Mouse (Mus musculus): ENCODE measurements around the gene Gm43302. TPM values are rescaled to one million over a fixed set of nuclear protein-coding genes. Genes with fewer than 3 reads are reported as not detected.
"Not testable (repeated sequence)": the region's sequence is repeated elsewhere in the genome, so short reads cannot be mapped to it uniquely, and the experiment has no call there.

Gm43302 gene
- polyA plus RNA-seq (2011; ENCODE audit: insufficient read depth, insufficient read length, low read depth, missing spikeins) = not detected in 2 replicates

- not testable (repeated sequence) for H3K4me3 ChIP-seq (ENCODE audit: low read depth, low read length); H3K4me1 ChIP-seq (ENCODE audit: control insufficient read depth, insufficient read depth, low read length); H3K9ac ChIP-seq (ENCODE audit: low read depth, poor library complexity, severe bottlenecking); H3K27me3 ChIP-seq (ENCODE audit: control insufficient read depth, insufficient read depth, low read length, poor library complexity, severe bottlenecking); H3K27ac ChIP-seq (ENCODE audit: insufficient read depth, low read length); H3K9me3 ChIP-seq (replicated peaks; ENCODE audit: control insufficient read depth, insufficient read depth, low read length, poor library complexity, severe bottlenecking); H3K36me3 ChIP-seq (ENCODE audit: control insufficient read depth, insufficient read depth, low read length, poor library complexity, severe bottlenecking)
Measured at GRCm38 (mm10) chr5:105293226-105294165, at the start of gene Gm43302, which contains the start of gene Gbp6. Gm43302 (minus strand) TSS chr5:105293695. Gbp6 (minus strand) TSS chr5:105293698.

DNA sequence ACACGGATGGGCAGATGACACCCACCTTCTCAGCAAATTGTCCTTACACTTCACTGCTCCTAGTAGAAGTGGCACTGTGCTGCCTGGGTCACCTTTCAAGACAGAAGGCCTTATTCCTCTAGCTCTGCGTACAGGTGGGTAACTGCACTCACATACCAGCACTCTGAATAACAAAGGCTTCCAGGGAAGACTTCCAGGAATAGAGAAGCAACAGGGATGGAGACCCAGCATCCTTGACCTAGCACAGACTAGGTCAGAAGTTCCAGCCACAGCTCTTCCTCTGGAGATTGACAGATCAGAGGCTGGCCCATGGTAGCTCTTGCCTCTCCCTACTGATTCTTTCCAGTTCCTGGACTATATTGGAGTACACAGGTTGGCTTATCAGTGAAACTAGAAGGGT, 47.8 kb upstream of the Gm43302 start:
- TF ChIP-seq CTCF (IDR thresholded peaks at IDR 0.05; ENCODE audit: low read depth, low read length) (no peak), POLR2A (IDR thresholded peaks at IDR 0.05; ENCODE audit: insufficient read depth, low read length) (no peak), EP300 (IDR thresholded peaks at IDR 0.05; ENCODE audit: insufficient read depth, low read depth, low read length) (no peak)
- peaks cover 2% of the 10 kb centered on the region for H3K4me1 ChIP-seq (ENCODE audit: control insufficient read depth, insufficient read depth, low read length)

GRCm38 (mm10) chr5:105322543-105322942, 29.0 kb upstream of the Gm43302 start:
- Histone ChIP-seq H3K9ac (ENCODE audit: low read depth, poor library complexity, severe bottlenecking) (no peak overlapping the region), H3K9me3 (replicated peaks; ENCODE audit: control insufficient read depth, insufficient read depth, low read length, poor library complexity, severe bottlenecking) (no peaks in the 10 kb centered on the region; the same call in 1 of the 2 replicates), H3K27ac (ENCODE audit: insufficient read depth, low read length) (no peak overlapping the region), H3K36me3 (ENCODE audit: control insufficient read depth, insufficient read depth, low read length, poor library complexity, severe bottlenecking) (no peaks in the 10 kb centered on the region), H3K27me3 (ENCODE audit: control insufficient read depth, insufficient read depth, low read length, poor library complexity, severe bottlenecking) (no peaks in the 10 kb centered on the region), H3K4me3 (ENCODE audit: low read depth, low read length) (no peak overlapping the region), H3K4me1 (ENCODE audit: control insufficient read depth, insufficient read depth, low read length) (no peaks in the 10 kb centered on the region)
- TF ChIP-seq EP300 (IDR thresholded peaks at IDR 0.05; ENCODE audit: insufficient read depth, low read depth, low read length) (no peak), POLR2A (IDR thresholded peaks at IDR 0.05; ENCODE audit: insufficient read depth, low read length) (no peak), CTCF (IDR thresholded peaks at IDR 0.05; ENCODE audit: low read depth, low read length) (no peak)

More for the DNA sequence above, 47.8 kb upstream of the Gm43302 start:
- H3K36me3 ChIP-seq (ENCODE audit: control insufficient read depth, insufficient read depth, low read length, poor library complexity, severe bottlenecking) = no peaks in the 10 kb centered on the region
- H3K9me3 ChIP-seq (replicated peaks; ENCODE audit: control insufficient read depth, insufficient read depth, low read length, poor library complexity, severe bottlenecking) = no peaks in the 10 kb centered on the region
- no peak overlapping the region for H3K9ac ChIP-seq (ENCODE audit: low read depth, poor library complexity, severe bottlenecking)
- no peak overlapping the region for H3K27ac ChIP-seq (ENCODE audit: insufficient read depth, low read length)
- H3K27me3 ChIP-seq (ENCODE audit: control insufficient read depth, insufficient read depth, low read length, poor library complexity, severe bottlenecking) = no peaks in the 10 kb centered on the region
- no peak overlapping the region for H3K4me3 ChIP-seq (ENCODE audit: low read depth, low read length)

GRCm38 (mm10) chr5:105310941-105311340, 17.4 kb upstream of the Gm43302 start:
- Histone ChIP-seq H3K27ac (ENCODE audit: insufficient read depth, low read length) (no peak overlapping the region), H3K4me1 (ENCODE audit: control insufficient read depth, insufficient read depth, low read length) (no peaks in the 10 kb centered on the region), H3K36me3 (ENCODE audit: control insufficient read depth, insufficient read depth, low read length, poor library complexity, severe bottlenecking) (no peaks in the 10 kb centered on the region), H3K4me3 (ENCODE audit: low read depth, low read length) (no peak overlapping the region), H3K27me3 (ENCODE audit: control insufficient read depth, insufficient read depth, low read length, poor library complexity, severe bottlenecking) (no peaks in the 10 kb centered on the region), H3K9ac (ENCODE audit: low read depth, poor library complexity, severe bottlenecking) (no peak overlapping the region), H3K9me3 (replicated peaks; ENCODE audit: control insufficient read depth, insufficient read depth, low read length, poor library complexity, severe bottlenecking) (no peaks in the 10 kb centered on the region)
- TF ChIP-seq POLR2A (IDR thresholded peaks at IDR 0.05; ENCODE audit: insufficient read depth, low read length) (no peak), EP300 (IDR thresholded peaks at IDR 0.05; ENCODE audit: insufficient read depth, low read depth, low read length) (no peak), CTCF (IDR thresholded peaks at IDR 0.05; ENCODE audit: low read depth, low read length) (no peak)

- H3K27me3 ChIP-seq (ENCODE audit: control insufficient read depth, insufficient read depth, low read length, poor library complexity, severe bottlenecking); H3K9me3 ChIP-seq (replicated peaks; ENCODE audit: control insufficient read depth, insufficient read depth, low read length, poor library complexity, severe bottlenecking); H3K36me3 ChIP-seq (ENCODE audit: control insufficient read depth, insufficient read depth, low read length, poor library complexity, severe bottlenecking); H3K4me1 ChIP-seq (ENCODE audit: control insufficient read depth, insufficient read depth, low read length); H3K4me3 ChIP-seq (ENCODE audit: low read depth, low read length); H3K27ac ChIP-seq (ENCODE audit: insufficient read depth, low read length); H3K9ac ChIP-seq (ENCODE audit: low read depth, poor library complexity, severe bottlenecking): not testable (repeated sequence)
Measured at GRCm38 (mm10) chr5:105309148-105309547, 15.7 kb upstream of the Gm43302 start.

GRCm38 (mm10) chr5:105306946-105307345, 13.5 kb upstream of the Gm43302 start:
- not testable (repeated sequence) for H3K27me3 ChIP-seq (ENCODE audit: control insufficient read depth, insufficient read depth, low read length, poor library complexity, severe bottlenecking); H3K9ac ChIP-seq (ENCODE audit: low read depth, poor library complexity, severe bottlenecking); H3K36me3 ChIP-seq (ENCODE audit: control insufficient read depth, insufficient read depth, low read length, poor library complexity, severe bottlenecking); H3K9me3 ChIP-seq (replicated peaks; ENCODE audit: control insufficient read depth, insufficient read depth, low read length, poor library complexity, severe bottlenecking); H3K4me1 ChIP-seq (ENCODE audit: control insufficient read depth, insufficient read depth, low read length); H3K27ac ChIP-seq (ENCODE audit: insufficient read depth, low read length); H3K4me3 ChIP-seq (ENCODE audit: low read depth, low read length)
